ENCODE assay signal across 20 mouse cellular contexts in the genomic region with DNA sequence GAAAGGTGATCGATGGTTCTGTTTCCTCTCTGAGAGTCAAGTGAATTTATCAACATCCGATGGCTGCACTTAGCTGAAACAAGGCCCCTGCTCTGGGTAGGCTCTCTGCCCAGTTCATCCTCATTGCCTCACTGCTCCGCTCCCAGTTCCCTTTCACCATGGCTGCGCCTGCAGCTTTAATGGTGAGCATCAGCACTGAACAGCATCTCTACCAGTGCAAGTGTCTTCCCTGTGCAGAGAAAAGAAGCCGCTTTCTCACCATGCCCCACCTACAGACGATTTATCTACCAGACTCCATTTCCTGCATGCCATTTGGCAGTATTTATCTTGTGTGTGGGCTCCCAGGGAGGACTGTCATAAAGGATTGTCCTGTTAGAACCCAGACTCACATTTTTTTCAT.
DNase-seq lines count a peak whose midpoint lies in the region; ATAC-seq lines count a peak whose summit lies in the region.
"Had no signal": no experiment of that assay in that cellular context is flagged by ENCODE, and none has a peak within 500 bp of the region (broad histone marks: within the 10 kb centered on the region; RNA-seq: fewer than 3 reads in every experiment).

No protein-coding gene starts in this region.

- no peaks in the 10 kb centered on the region for H3K36me3 ChIP-seq in midbrain, embryonic 12.5 days
- H3K36me3 ChIP-seq in midbrain, embryonic 16.5 days (ENCODE audit: control insufficient read depth, insufficient read depth, low read length), result no peaks in the 10 kb centered on the region
- no peaks in the 10 kb centered on the region for H3K36me3 ChIP-seq in forebrain, embryonic 14.5 days (ENCODE audit: control insufficient read depth, insufficient read depth, low read length)
- no peaks in the 10 kb centered on the region for H3K36me3 ChIP-seq in neural tube, embryonic 15.5 days
- H3K36me3 ChIP-seq in kidney, embryonic 16.5 days (ENCODE audit: insufficient read depth, low read length), result no peaks in the 10 kb centered on the region
- H3K36me3 ChIP-seq: embryonic facial prominence, embryonic 15.5 days; midbrain, embryonic 15.5 days had no signal

- no peak overlapping the region for H3K4me2 ChIP-seq in midbrain, embryonic 12.5 days (replicated peaks)
- H3K4me2 ChIP-seq in midbrain, embryonic 16.5 days (ENCODE audit: low read length), result no peak overlapping the region
- H3K4me2 ChIP-seq in forebrain, embryonic 14.5 days (ENCODE audit: low read length), result no peak overlapping the region
- no peak overlapping the region for H3K4me2 ChIP-seq in neural tube, embryonic 15.5 days
- H3K4me2 ChIP-seq in kidney, embryonic 16.5 days (replicated peaks; ENCODE audit: low read depth, low read length), result no peak overlapping the region
- H3K4me2 ChIP-seq: embryonic facial prominence, embryonic 15.5 days; heart, embryonic 11.5 days; midbrain, embryonic 15.5 days had no signal

- WGBS in midbrain, embryonic 12.5 days, result 77% methylated on average over 6 of the region's 6 CpGs
- WGBS in midbrain, embryonic 16.5 days, result 73% methylated on average over 6 of the region's 6 CpGs
- 64% methylated on average over 6 of the region's 6 CpGs for WGBS in forebrain, embryonic 14.5 days
- 39% methylated on average over 6 of the region's 6 CpGs for WGBS in neural tube, embryonic 15.5 days
- WGBS in kidney, embryonic 16.5 days, result 46% methylated on average over 6 of the region's 6 CpGs

- DNase-seq in brain, adult 2 months (ENCODE audit: low read depth, low spot score), result peak; percentile 31
- DNase-seq in forebrain, embryonic 14.5 days (ENCODE audit: low spot score), result peak; percentile 31
- DNase-seq in urinary bladder, postnatal 36 days (ENCODE audit: low spot score in 2 of 2), result no peak
- DNase-seq: cerebellum, adult 11 months; cerebellum, postnatal 36 days; gastrocnemius, postnatal 25 days; kidney, postnatal 25 days; layer of hippocampus, adult 9-11 months; liver; lung, adult 18-20 months; lung, postnatal 36 days had no signal

- H3K27me3 ChIP-seq in midbrain, embryonic 12.5 days, result no peaks in the 10 kb centered on the region
- no peaks in the 10 kb centered on the region for H3K27me3 ChIP-seq in midbrain, embryonic 16.5 days (ENCODE audit: control insufficient read depth, insufficient read depth, low read depth, low read length)
- H3K27me3 ChIP-seq in forebrain, embryonic 14.5 days (replicated peaks; ENCODE audit: control insufficient read depth, insufficient read depth, low read length), result no peaks in the 10 kb centered on the region
- H3K27me3 ChIP-seq in neural tube, embryonic 15.5 days (replicated peaks), result no peaks in the 10 kb centered on the region
- H3K27me3 ChIP-seq in kidney, embryonic 16.5 days (ENCODE audit: insufficient read depth, low read length), result no peaks in the 10 kb centered on the region
- H3K27me3 ChIP-seq: embryonic facial prominence, embryonic 15.5 days; midbrain, embryonic 15.5 days had no signal

- ATAC-seq in midbrain, embryonic 12.5 days (ENCODE audit: low FRiP score, low read depth), result peak; percentile 17; the same call in 1 of the 2 replicates
- no peak for ATAC-seq in midbrain, embryonic 16.5 days
- peak; percentile 47; the same call in 1 of the 2 replicates for ATAC-seq in forebrain, embryonic 14.5 days
- ATAC-seq in neural tube, embryonic 15.5 days (ENCODE audit: low FRiP score), result peak; percentile 47
- ATAC-seq in kidney, embryonic 16.5 days (ENCODE audit: low FRiP score, low TSS enrichment), result no peak
- ATAC-seq: activated CD4-positive, CD25-positive, alpha-beta regulatory T cell, adult 4 months; intestine, postnatal 0 days; midbrain, embryonic 15.5 days had no signal

- H3K4me3 ChIP-seq in midbrain, embryonic 12.5 days, result no peak overlapping the region
- no peak overlapping the region for H3K4me3 ChIP-seq in midbrain, embryonic 16.5 days (ENCODE audit: low read depth, low read length)
- H3K4me3 ChIP-seq in forebrain, embryonic 14.5 days (ENCODE audit: low read depth, low read length), result no peak overlapping the region
- H3K4me3 ChIP-seq in neural tube, embryonic 15.5 days (replicated peaks), result no peak overlapping the region
- no peak overlapping the region for H3K4me3 ChIP-seq in kidney, embryonic 16.5 days (ENCODE audit: low read length)
- H3K4me3 ChIP-seq: embryonic facial prominence, embryonic 15.5 days; midbrain, embryonic 15.5 days had no signal

- H3K27ac ChIP-seq in midbrain, embryonic 12.5 days (replicated peaks), result 0 out of 2 replicates have a peak overlapping the region, but pooled peaks have one; percentile 39
- H3K27ac ChIP-seq in midbrain, embryonic 16.5 days (ENCODE audit: low read length), result no peak overlapping the region; the same call in 1 of the 2 replicates
- H3K27ac ChIP-seq in forebrain, embryonic 14.5 days (ENCODE audit: low read depth, low read length), result peak overlapping the region; percentile 46; the same call in 1 of the 2 replicates
- peak overlapping the region; percentile 58 for H3K27ac ChIP-seq in neural tube, embryonic 15.5 days (replicated peaks)
- H3K27ac ChIP-seq in kidney, embryonic 16.5 days (ENCODE audit: low read length), result no peak overlapping the region
- H3K27ac ChIP-seq: embryonic facial prominence, embryonic 15.5 days; midbrain, embryonic 15.5 days had no signal

- H3K9me3 ChIP-seq in midbrain, embryonic 12.5 days, result no peaks in the 10 kb centered on the region
- no peaks in the 10 kb centered on the region for H3K9me3 ChIP-seq in midbrain, embryonic 16.5 days (replicated peaks; ENCODE audit: control insufficient read depth, low read length, poor library complexity, severe bottlenecking)
- no peaks in the 10 kb centered on the region for H3K9me3 ChIP-seq in forebrain, embryonic 14.5 days (replicated peaks; ENCODE audit: control insufficient read depth, low read length)
- H3K9me3 ChIP-seq in neural tube, embryonic 15.5 days (replicated peaks), result no peaks in the 10 kb centered on the region
- no peaks in the 10 kb centered on the region for H3K9me3 ChIP-seq in kidney, embryonic 16.5 days (ENCODE audit: low read length)
- H3K9me3 ChIP-seq: embryonic facial prominence, embryonic 15.5 days; midbrain, embryonic 15.5 days had no signal

- no peak overlapping the region for H3K9ac ChIP-seq in midbrain, embryonic 12.5 days (replicated peaks)
- H3K9ac ChIP-seq in midbrain, embryonic 16.5 days (ENCODE audit: low read depth, low read length), result no peak overlapping the region
- H3K9ac ChIP-seq in forebrain, embryonic 14.5 days (ENCODE audit: low read length), result no peak overlapping the region
- no peak overlapping the region for H3K9ac ChIP-seq in neural tube, embryonic 15.5 days (replicated peaks)
- H3K9ac ChIP-seq in kidney, embryonic 16.5 days (replicated peaks; ENCODE audit: low read length), result no peak overlapping the region
- H3K9ac ChIP-seq: embryonic facial prominence, embryonic 15.5 days; midbrain, embryonic 15.5 days had no signal

- H3K4me1 ChIP-seq in midbrain, embryonic 12.5 days, result peaks cover 11% of the 10 kb centered on the region; the same call in 1 of the 2 replicates
- H3K4me1 ChIP-seq in midbrain, embryonic 16.5 days (ENCODE audit: control insufficient read depth, insufficient read depth, low read length), result peaks cover 3% of the 10 kb centered on the region; the same call in 1 of the 2 replicates
- peaks cover 6% of the 10 kb centered on the region; the same call in 1 of the 2 replicates for H3K4me1 ChIP-seq in forebrain, embryonic 14.5 days (ENCODE audit: control insufficient read depth, insufficient read depth, low read length)
- peaks cover 26% of the 10 kb centered on the region for H3K4me1 ChIP-seq in neural tube, embryonic 15.5 days
- H3K4me1 ChIP-seq in kidney, embryonic 16.5 days (ENCODE audit: insufficient read depth, low read length), result no peaks in the 10 kb centered on the region
- H3K4me1 ChIP-seq: midbrain, embryonic 15.5 days had no signal

Comparison
In these comparisons a context has a peak if more than half of its experiments do, and no peak if none do; other contexts are left out.
1. ATAC-seq: peak in midbrain, embryonic 12.5 days (single experiment), forebrain, embryonic 14.5 days (single experiment) and neural tube, embryonic 15.5 days (single experiment); none in midbrain, embryonic 16.5 days (single experiment) and kidney, embryonic 16.5 days (single experiment).
2. H3K27ac ChIP-seq: peak in midbrain, embryonic 12.5 days (single experiment), forebrain, embryonic 14.5 days (single experiment) and neural tube, embryonic 15.5 days (single experiment); none in midbrain, embryonic 16.5 days (single experiment) and kidney, embryonic 16.5 days (single experiment).
3. DNase-seq: peak in brain, adult 2 months (single experiment) and forebrain, embryonic 14.5 days (single experiment); none in urinary bladder, postnatal 36 days (0 of 2).